Mouse (Mus musculus): ENCODE measurements around the gene Snapc3.

DNA sequence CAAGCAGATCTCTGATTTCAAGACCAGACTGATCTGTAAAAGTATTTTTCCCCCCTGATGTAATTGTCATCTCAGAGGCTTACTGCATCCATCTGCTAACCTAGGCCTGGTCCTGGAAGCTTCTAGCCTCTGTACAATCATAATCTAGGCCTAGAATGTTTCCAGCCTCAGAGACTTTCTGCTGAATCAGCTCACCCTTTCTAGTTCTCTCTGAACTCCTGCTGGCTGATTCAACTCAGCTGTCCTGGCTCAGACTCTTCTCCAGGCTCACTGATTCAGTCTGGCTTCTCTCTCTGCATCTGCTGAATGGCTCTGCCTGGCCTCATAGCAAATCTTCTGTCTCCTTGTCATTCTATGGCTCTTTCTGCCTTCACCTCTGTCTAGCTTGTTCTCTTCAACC, 20.6 kb downstream of the Snapc3 start:
- TF ChIP-seq POLR2A (IDR thresholded peaks at IDR 0.05; ENCODE audit: borderline replicate concordance, control insufficient read depth, low read depth, low read length) (no peak), CTCF (IDR thresholded peaks at IDR 0.05; ENCODE audit: control insufficient read depth, insufficient read depth, low read length) (no peak)

Data from bone marrow, adult 2 months (tissue).